Mouse (Mus musculus): ENCODE results near the gene Cd247.

Cd247 gene

GRCm38 (mm10) chr1:165828173-165828572 is 39.7 kb downstream of the Cd247 start:
- DNase-seq, result no peak

- DNase-seq, result no peak
Measured at GRCm38 (mm10) chr1:165828615-165829014, 40.1 kb downstream of the Cd247 start.

- DNase-seq, result no peak
Measured at GRCm38 (mm10) chr1:165829890-165830289, 41.4 kb downstream of the Cd247 start.

GRCm38 (mm10) chr1:165833244-165833643 is 44.8 kb downstream of the Cd247 start:
- no peak for DNase-seq

- DNase-seq, result no peak
Measured at GRCm38 (mm10) chr1:165833910-165834632, 45.6 kb downstream of the Cd247 start.

- DNase-seq, result no peak
Measured at GRCm38 (mm10) chr1:165834633-165834975, 46.1 kb downstream of the Cd247 start.

GRCm38 (mm10) chr1:165836461-165836860 is 48.0 kb downstream of the Cd247 start:
- DNase-seq, result no peak

- no peak for DNase-seq
Measured at GRCm38 (mm10) chr1:165837546-165837945, 49.1 kb downstream of the Cd247 start.

GRCm38 (mm10) chr1:165839201-165839600 is 50.7 kb downstream of the Cd247 start:
- no peak for DNase-seq

GRCm38 (mm10) chr1:165840548-165841230 is 52.2 kb downstream of the Cd247 start:
- no peak for DNase-seq

GRCm38 (mm10) chr1:165842170-165842569 is 53.7 kb downstream of the Cd247 start:
- DNase-seq, result no peak

- no peak for DNase-seq
Measured at GRCm38 (mm10) chr1:165843586-165843985, 55.1 kb downstream of the Cd247 start.

- DNase-seq, result no peak
Measured at GRCm38 (mm10) chr1:165844466-165844951, 56.0 kb downstream of the Cd247 start.

- DNase-seq, result no peak
Measured at GRCm38 (mm10) chr1:165844956-165845355, 56.5 kb downstream of the Cd247 start.

GRCm38 (mm10) chr1:165845366-165845765 is 56.9 kb downstream of the Cd247 start:
- no peak for DNase-seq

- no peak for DNase-seq
Measured at GRCm38 (mm10) chr1:165848417-165848816, 59.9 kb downstream of the Cd247 start.

GRCm38 (mm10) chr1:165848881-165849280 is 60.4 kb downstream of the Cd247 start:
- no peak for DNase-seq

GRCm38 (mm10) chr1:165849458-165850445 is 61.3 kb downstream of the Cd247 start:
- no peak for DNase-seq

- DNase-seq, result no peak
Measured at GRCm38 (mm10) chr1:165852131-165852530, 63.6 kb downstream of the Cd247 start.

GRCm38 (mm10) chr1:165853131-165853721 is 64.7 kb downstream of the Cd247 start:
- DNase-seq, result no peak

GRCm38 (mm10) chr1:165853729-165854420 is 65.4 kb downstream of the Cd247 start:
- DNase-seq, result no peak

All from layer of hippocampus, adult 9-11 months (tissue).